Mouse (Mus musculus) mouse trophoblast stem cell (cell line): ENCODE measurements around the gene Acbd6.

ENCODE experiments used
- in situ Hi-C, 2 experiments: fragments of 300-500 bp; cut with MseI, MboI; formaldehyde crosslinking; loops; 2 replicates in 1 of 2; 3 replicates in 1 of 2; pipeline ENCODE4 v1.15.1; 2025

Gene Acbd6

DNA sequence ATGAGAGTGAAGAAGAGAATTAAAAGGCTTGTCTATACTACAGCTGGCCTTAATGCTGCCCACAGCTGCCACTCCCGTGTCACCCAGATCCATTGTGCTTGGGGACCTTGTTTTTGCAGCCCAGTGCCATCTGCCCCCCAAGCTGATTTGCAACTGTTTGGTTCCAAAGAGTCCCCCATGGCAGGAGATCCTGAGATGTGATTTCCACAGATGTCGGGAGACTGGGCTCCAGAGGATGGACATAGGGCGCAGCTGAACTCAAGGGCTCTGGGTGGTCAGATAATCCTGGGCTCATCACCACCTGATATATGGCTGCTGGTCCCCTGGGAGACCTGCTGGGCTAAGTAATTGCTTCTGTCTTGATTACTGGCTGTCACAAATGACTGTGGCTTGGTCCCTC is 160.9 kb downstream of the Acbd6 start:
- in situ Hi-C loops: no loop called here

DNA sequence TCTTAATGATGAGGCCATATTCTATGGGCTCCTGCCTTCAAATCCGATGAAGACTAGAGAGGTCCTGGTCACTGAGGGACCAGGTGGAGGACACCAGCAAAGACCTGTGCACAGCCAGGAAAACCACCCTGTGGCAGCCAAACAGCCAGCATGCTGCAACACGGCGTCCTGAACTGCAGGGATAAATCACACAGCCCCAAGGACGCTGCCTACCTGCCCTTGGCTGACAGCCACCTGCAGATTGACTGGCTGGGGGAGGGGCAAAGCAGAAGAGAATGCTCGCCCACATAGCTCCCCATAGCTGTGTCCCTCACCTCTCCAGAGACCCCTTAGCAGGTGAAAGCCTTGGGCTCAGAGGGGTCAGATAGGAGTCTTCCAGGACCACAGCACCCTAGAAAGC is 162.1 kb downstream of the Acbd6 start:
- in situ Hi-C loops: no loop called here

DNA sequence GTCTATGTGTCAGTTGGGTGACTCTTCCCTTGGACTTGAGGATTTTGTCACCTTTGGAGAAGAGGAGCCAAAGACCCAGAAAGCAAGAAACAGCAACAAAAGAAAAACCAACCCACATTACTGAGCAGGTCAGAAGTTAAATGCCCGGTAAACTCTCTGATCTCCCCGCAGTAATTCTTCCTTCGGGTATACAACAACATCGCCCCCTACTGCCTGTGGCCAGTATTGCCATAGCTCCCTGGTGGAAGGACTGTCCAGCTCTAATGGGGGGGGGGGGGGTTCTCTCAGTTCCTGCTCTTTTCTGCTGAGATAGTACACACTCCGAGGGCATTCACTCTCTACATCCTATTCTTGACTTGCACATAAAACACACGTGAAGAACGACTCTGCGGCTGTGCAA is 163.5 kb downstream of the Acbd6 start:
- in situ Hi-C loops: no loop called here

DNA sequence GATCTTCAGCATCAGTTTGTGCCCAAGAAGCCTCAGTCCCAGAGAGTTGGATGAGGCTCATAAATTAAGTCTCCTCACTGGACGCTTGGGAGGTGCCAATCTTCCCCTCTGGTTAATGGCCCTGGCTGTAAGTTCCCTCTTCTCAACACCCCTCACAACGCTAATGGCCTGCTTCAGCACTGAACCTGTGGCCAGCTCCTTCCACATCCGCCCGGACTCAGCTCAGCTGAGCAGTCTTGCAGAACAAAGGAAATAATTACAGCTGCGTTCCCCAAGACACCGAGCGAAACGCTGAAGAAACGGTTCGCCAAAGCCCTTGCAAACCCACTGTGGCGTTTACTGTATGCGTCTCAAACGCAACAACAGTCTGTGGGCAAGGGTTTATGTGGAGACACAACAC is 164.3 kb downstream of the Acbd6 start:
- in situ Hi-C loops: no loop called here

DNA sequence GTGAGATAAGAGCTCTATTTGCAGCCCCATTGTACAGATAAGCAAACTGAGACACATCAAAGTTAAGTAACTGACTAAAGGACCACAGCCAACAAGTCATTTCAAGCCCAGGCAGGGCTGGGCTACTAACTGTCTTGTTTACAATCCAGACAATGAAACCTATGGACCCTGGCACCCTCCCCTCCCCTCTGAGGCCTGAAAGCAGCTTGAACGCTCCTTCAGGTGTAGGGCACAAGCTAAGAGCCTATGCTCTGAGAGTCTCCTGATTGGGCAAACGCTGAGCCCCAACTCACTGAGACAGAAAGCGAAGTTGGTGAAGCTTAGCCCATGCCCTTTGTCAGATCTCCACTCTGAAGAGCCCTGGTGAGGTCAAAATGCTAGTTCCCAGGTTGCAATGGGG is 166.4 kb downstream of the Acbd6 start:
- in situ Hi-C loops: no loop called here

DNA sequence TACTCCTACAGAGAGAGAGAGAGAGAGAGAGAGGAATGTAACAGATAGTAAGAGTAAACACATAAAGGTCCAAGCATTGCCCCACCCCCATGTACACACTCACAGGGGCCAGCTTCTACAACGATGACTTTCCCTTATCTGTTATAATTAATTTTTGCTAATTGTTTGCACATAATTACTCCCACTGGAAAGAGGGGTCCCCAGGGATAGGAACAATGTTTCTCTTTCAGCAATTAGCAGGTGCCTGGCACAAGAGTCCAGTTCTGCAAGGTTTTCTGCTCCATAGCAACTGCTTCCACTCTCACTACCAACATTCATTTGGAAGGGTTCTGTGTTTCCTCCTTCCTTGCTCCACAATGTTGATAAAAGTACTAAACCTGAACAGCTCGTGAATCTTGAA is 168.0 kb downstream of the Acbd6 start:
- in situ Hi-C loops: no loop called here

DNA sequence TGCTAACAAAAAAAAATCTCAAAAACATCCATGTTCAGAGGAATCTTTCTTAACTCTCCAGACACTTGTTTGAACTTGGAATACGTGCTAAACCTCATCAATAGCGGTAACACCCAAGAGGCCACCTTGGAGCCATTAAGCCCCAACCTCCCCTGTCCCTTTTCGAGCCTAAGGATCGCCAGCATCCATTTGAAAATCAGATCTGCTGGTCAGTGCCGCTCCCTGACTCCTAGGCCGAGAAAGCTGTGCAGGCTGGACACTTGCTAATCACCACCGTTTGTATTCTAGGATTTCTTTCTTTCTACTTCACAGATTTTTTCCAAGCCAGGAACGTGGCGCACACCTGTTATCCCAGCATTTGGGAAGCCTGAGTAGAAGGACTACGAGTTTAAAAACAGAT is 169.9 kb downstream of the Acbd6 start:
- in situ Hi-C loops: no loop called here

GRCm38 (mm10) chr1:155729113-155729795 is 171.3 kb downstream of the Acbd6 start:
- in situ Hi-C loops: no loop called here

GRCm38 (mm10) chr1:155731156-155731555 is 173.2 kb downstream of the Acbd6 start:
- in situ Hi-C loops: no loop called here

DNA sequence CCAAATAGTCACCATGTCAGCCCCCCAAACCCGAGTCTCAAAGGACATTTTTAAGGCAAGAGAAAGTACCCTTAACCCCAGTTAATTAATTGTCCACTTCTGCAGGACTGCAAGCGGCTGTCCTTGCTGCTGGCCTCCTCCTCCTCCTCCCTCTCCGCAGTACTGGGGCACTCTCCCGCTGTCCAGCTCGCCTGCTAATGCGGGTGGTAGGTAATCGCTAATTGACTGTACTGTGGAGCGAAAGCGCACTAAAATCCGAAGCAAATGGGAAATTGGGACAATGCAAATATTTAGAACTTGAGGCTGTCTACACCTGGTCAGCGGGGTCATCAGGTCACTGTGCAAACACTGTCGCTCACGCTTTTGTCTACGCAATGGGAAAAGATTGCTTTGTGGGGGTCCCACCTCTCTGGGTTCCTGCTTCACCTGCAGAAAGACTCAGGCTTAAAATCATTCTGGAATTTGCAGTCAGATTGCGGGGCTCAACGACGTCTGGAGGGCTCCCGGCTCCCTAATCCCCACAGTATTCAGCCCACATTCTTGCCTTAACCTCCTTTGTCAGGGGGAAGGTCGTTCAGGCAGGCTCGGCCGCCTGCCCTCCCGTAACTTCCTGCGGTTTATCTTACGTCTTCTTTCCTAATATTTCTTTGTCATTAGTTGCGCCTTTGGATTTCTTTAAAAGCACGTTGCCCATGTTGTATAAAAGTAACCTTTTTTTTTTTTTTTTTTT is 178.3 kb downstream of the Acbd6 start:
- in situ Hi-C loops: no loop called here

GRCm38 (mm10) chr1:155737017-155737808 is 179.3 kb downstream of the Acbd6 start:
- in situ Hi-C loops: no loop called here

DNA sequence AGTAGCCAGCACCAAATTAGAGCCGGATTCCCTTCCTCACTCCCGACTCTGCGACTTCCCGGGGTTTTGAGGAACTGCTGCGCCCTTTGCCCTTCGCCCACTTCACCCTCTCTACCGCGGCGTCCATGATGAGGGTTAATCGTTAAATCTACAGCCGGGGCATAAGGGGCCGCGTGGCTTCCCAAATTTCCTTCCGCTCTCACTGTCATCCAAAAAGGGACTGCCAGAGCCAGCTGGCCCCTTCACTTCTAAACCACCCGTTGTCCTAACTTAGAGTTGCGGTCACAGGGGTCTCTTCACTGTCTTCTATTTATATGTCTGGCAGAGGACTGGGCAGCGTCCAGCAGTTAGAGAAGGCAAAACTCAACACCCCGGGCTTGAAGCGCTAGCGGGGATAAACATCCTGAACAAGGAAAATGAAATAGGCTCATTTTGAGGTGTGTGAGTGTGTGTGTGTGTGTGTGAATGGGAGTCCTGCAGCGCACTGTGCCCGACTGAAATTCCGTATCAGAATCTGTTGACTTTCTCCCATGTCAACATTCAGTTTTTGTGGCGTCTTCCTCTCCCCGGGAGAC is 180.0 kb downstream of the Acbd6 start:
- in situ Hi-C loops: no loop called here
